Mouse (Mus musculus) lung, postnatal 0 days (tissue): ENCODE data around the gene Cenpm.

Experiments
- CTCF ChIP-seq: IDR thresholded peaks from 2 replicates; pipeline ENCODE4 v1.5.1; 2016; ENCODE audit warnings: antibody characterized with exemption, mild to moderate bottlenecking
- EP300 ChIP-seq: IDR thresholded peaks from 2 replicates; pipeline ENCODE4 v1.6.1; 2016; ENCODE audit warnings: antibody characterized with exemption, mild to moderate bottlenecking, control low read depth

GRCm38 (mm10) chr15:82266356-82266755 is 21.8 kb upstream of the Cenpm start:
- TF ChIP-seq EP300, result no peak
- peak; percentile 93 for TF ChIP-seq CTCF
